Mouse (Mus musculus) gastrocnemius, postnatal 4 days (tissue): Measurements from ENCODE around the gene Dusp14. TPM values are rescaled to one million over a fixed set of nuclear protein-coding genes. Genes with fewer than 3 reads are reported as not detected.
A peak's percentile ranks its signal among the peaks of the same experiment; 100 is the strongest.

Source experiments
- DNase-seq, 2 experiments: peaks; one replicate each; pipeline ENCODE4 v3.0.0; 2021 to 2022; ENCODE audit warnings: low spot score in 2 of 2, mixed read lengths in 2 of 2
- long read RNA-seq, 2 experiments: library from polyadenylated mRNA; stranded (forward); transcript quantifications; one replicate each; pipeline ENCODE4 v2.0.0; 2021
- total RNA-seq, 2 experiments: library from RNA; stranded (reverse); gene quantifications; 2 replicates each; pipeline ENCODE4 v1.2.3; 2021

Dusp14 gene
- 1 to 10 TPM; 6.4 to 7.7 TPM for total RNA-seq
- long read RNA-seq, experiment 1, transcript Dusp14-202 (3 exons, 1,447 nt): major isoform, 7 of 14 reads
- long read RNA-seq, experiment 1, partial matches to known transcripts: 1 of 14 reads
- long read RNA-seq, experiment 1, other reads (novel, unspliced or antisense): 1 of 14 reads
- long read RNA-seq, experiment 2, partial matches to known transcripts: 1 of 6 reads
- long read RNA-seq, experiment 2, other reads (novel, unspliced or antisense): 0 of 6 reads

DNA sequence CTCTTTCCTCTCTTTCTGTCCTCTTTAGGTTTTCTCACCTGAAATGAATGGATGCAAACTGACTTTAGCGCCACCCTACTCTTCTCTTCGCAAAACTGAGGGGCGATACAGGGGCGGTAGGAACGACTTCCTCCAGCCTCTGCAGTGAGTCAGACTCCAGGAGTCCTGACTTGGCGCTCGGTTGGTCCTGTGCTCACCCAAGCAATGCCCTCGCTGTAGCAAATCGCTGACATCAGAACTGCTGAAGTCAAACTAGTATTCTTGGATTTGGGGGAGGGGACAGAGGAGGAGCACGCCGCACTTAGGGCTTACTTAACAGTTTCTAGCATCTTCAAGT lies at the start of gene Dusp14:
Dusp14 (minus strand) TSS at position 228 of the 337 bp plus-strand sequence.
- no peak for DNase-seq

DNA sequence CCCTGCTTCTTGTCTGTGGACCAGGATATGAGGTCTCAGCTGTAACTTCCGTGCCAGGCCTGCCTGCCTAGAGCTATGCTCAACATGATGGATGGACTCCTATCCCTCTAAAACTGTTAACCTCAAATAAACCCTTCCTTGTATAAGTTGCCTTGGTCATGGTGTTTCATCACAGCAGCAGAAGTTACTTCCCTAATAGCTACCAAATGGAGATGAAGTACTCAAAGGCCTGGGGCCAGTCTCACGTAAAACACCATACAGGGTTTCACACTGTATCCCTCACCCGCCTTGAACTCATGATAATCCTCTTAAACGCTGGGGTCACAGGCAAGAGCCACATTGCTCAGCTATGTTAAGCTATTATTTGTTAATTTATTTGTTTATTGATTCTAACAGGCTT lies 48.4 kb upstream of the Dusp14 start:
- no peak for DNase-seq

DNA sequence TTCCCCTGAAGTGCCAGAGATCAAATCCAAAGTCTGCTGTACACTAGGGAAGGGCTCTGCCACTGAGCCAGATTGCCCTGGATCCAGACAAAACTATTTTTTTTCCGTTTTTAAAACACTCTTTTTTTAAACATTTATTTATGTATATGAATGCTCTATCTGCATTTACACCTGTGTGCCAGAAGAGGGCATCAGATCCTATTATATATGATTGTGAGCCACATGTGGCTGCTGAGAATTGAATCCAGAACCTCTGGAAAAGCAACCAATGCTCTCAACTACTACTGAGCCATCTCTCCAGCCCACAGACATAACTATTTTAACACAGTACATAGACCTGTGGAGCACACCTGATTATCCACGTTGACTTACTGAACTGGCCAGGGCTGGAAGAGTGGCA lies 47.2 kb upstream of the Dusp14 start:
- DNase-seq: no peak

DNA sequence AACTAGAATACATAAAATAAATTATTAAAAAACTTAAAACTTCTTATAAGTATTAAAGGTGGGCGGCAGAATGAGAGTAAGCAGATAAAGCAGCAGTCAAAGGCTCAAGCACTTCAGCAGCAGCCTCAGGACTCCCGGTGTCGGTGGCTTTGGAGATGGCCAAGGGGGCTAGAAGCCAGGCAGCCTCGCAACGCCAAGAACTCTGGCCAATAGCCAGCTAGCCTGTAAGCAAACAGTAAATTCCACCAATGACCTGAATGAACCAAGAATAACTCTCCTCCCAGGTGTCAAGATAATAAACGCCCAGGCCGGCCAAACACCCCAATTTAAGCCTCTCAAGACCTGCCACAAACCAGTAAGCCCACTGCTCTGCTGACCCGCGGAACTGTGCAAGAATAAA lies 46.6 kb upstream of the Dusp14 start:
- DNase-seq: no peak

DNA sequence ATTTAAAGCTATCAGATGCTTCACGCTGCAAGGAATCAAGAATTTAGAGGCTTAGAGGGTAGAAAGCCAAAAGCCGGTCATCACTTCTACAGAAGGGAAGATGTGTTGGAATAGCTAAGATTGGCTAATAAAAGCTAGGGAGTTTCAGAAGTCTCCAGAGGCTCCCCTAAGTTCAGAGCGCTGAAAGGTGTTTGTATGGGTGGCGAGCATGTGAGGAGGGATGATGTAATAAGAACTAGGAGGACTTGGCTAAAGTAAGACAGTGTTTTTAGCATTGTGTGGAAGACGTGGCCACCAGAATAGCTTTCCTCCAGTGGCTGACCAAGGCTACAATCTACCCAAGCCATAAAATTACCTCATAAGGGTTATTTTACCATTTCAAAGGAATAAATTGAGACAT lies 44.6 kb upstream of the Dusp14 start:
- no peak for DNase-seq

DNA sequence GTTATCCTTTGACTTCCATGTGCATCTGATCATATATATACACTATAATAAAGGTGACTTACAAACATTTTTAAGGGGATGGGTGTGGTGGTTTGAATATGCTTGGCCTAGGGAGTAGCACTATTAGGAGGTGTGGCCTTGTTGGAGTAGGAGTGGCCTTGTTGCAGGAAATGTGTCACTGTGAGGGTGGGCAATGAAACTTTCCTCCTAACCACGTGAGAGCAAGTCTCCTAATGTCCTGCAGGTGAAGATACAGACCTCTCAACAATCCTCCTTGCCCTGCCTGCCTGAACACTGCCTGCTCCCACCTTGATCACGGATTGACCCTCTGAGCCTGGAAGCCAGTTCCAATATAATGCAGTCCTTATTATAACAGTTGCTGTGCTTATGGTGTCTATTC lies 38.1 kb upstream of the Dusp14 start:
- DNase-seq: no peak

DNA sequence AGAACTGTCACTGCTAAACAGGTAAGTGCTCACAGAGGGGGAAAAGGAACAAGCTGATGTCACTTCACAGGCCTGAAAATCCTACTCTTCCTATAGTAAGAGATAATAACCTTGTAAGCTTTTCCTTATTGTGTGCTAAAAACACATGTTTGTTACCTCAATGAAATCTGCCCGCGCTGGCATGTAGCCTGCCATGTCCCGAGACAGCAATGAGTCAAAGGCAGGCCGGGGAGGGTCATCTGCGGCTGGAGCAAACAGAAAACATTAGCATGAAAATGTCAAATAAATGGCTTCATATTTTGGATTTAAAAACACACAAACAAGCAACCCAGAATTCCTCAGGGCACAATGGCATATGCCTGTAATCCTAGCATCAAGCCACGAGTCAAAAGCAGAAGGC lies 35.0 kb upstream of the Dusp14 start:
- DNase-seq: no peak

DNA sequence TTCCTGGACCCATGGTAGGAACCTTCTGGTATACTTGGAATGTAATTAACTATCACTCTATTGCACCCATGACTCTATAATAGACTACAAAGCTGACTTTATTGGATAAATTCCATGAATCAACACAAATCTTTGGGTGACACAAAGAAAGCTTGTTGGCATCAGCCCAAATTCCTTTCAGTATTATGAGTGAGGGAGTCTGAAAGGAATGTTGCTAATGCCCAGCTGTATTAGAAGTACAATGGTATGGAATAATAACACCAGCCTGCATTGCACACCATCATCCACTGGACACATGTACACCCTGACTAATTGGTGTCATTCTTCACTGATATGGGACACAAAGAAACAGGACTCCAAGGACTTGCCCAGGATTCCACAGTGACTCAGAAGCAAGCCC lies 32.1 kb upstream of the Dusp14 start:
- no peak for DNase-seq

DNA sequence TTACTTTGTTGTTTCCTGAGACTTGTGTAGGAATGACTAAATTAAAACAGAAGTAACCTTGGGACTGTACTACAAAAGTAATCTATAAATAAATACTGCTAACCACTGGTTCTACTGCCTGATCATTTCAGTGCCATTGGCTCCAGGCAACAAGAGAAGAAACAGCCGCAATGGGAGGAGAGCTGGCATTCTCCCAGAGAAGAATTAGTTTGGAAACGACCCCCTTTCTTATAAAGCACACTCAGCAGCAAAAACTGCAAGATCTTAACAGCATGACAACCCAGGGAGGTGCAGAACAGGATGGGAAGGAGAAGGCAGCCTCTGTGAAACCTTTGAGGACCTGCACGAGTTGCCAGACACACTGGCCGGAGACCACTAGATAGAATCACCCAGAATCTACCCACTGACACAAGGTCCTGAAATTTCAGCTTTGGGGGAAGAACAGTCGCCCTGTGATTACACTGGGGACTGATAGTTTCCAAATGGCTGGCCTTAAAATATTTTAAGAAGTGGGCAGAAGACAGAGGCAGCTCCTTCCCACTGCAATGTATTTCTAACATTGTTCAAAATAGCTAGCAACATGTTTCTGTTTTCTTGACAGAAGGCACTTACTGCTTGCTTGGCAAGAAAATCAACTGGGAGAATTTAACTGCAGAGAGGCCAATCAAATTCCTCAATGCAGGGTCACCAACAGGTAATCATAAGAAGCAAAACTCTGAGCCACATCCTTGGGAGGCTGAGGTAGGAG lies 28.4 kb upstream of the Dusp14 start:
- DNase-seq: no peak

DNA sequence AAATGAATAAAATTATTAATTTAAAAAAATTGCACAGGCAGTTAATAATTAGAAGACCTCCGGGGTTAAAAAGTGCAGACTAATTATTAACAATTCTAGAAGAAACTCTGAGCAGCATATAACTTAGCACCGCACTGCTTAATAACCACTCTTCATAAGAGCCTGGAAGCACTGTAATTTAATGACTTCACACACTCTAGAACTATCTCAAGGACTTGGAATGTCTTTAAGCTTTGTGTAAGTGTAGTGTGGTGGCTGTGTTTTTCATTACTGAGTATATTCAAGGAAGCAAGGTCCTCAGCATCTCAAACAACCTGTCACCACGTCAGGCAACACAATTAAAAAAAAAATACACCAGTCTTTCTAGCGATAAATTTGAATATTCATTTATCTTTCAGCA lies 26.0 kb upstream of the Dusp14 start:
- DNase-seq: no peak

DNA sequence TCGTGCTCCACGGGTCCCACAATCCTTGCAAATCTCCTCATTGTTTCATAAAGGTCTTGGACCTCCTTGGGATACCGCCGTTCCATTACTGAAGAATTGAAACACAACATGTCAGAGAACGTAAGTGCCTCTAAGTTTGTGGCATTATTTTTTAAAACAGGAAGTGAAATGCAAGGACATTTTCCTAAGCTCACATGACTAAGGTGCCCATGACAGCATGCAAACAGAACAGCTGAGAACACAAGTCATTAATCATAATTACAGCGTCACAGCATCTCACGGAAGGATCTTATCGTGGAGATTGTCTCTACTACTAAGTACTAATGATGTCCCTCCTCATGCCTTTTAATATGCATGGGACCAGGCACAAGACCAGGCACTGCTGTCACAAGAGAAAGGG lies 21.5 kb upstream of the Dusp14 start:
- no peak for DNase-seq

DNA sequence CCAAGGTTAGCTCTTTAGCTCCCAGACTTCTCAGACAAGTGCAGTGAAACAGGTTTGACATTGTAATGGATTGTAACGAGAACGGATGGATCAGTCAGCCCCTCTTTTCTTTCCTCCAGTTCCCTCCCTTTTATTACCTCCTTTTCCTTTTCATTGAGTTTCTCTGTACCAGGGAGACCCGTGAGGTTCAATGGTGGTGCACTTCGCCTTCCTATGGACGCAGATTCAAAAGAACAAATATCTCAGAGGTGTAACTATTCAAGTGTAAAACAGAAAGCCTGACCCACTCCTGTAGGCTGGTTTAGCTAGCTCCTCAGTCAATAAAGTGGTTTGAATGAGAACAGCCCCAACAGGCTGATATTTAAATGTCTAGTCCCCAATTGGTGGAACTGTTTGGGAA lies 12.8 kb upstream of the Dusp14 start:
- DNase-seq: no peak

DNA sequence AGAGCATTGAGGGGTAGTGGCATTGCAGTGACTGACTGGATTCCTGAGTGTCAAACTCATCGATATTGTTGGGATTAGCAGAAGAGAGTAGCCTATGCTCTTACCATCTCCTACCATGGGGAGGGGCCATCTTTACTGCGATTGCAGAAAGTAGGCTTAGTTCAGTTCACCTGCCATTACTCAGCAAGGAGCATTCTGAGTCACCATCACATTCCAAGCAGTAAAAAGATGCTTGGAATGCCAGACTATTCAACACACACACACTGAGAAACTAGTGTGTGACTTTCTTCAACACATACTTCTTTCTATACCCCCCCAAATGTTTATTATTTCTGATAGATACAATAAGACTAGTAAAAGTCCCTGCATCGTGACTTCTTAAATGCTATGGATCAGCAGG lies 11.3 kb upstream of the Dusp14 start:
- no peak for DNase-seq

DNA sequence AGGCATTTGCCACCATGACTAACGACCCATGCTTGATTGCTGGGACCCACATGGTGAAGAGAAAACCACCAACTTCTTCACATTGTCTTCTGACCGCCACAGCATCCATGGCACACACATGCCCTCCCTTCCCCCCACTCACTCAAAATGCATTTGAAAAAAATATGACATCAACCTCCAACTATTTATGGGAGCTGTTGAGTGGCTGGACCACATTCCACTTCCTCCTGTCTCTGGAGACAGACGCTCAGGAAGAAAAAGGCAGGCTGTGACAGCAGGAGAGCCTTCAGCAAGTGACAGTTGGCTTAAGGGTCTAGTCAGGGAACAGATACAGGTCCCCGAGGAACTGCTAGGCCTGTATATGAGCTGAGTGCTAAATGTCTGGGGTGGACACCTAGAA lies 10.8 kb upstream of the Dusp14 start:
- no peak for DNase-seq

DNA sequence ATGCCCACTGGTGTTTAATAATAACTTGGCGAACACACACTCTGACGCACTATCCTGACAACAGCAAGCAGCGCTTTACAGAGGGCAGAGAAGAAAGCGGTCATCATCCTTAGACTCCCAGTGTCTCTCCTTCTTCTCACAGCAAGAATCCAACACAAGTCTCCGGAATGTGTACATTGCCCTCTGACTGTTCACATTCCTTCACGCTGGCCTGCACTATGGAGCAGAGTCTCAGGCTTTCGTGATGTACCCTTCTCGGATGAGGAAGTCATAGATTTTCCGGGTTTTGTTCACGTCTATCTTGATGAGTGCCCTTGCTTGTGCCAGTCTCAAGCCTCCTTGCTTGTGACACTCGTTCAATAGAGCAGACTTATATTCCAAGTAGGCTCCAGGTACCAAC lies 10.3 kb upstream of the Dusp14 start:
- no peak for DNase-seq

DNA sequence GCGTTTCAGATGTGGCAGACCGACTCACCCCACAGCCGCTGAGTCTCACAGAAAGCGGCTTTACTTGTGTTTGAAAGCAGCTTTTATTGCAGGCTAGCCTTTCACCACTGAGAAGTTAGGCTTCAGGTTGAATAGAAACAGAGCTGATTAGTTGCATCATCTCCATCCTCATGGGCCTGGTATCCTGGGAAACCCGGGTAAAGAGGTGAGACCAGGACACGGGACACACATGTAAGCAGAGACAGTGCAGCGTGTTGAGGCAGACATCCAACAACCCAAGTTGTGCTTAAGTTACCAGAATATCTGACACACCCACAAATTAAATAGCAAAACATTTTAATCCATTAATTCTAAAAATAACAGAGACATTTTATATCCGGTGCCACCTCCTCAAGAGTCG lies 9.5 kb upstream of the Dusp14 start:
- no peak for DNase-seq

DNA sequence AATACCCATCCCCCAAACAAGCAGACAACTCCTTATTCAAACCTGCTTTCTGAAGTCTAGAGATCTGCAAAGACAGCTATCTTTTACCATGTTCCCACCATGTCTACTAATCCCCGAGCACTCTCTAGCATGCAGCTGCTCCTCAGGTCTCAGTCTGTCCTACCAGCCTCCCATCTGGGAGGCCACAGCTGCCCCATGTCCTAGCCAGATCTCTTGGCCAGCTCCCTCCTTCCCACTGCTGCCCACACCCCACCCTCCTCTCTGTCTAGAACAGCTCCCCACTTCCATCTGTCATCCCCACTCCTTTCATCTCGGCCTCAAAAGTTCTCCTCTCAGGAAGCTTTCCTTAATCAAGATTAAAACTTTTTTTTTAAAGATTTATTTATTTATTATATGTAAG lies 7.9 kb upstream of the Dusp14 start:
- no peak for DNase-seq

DNA sequence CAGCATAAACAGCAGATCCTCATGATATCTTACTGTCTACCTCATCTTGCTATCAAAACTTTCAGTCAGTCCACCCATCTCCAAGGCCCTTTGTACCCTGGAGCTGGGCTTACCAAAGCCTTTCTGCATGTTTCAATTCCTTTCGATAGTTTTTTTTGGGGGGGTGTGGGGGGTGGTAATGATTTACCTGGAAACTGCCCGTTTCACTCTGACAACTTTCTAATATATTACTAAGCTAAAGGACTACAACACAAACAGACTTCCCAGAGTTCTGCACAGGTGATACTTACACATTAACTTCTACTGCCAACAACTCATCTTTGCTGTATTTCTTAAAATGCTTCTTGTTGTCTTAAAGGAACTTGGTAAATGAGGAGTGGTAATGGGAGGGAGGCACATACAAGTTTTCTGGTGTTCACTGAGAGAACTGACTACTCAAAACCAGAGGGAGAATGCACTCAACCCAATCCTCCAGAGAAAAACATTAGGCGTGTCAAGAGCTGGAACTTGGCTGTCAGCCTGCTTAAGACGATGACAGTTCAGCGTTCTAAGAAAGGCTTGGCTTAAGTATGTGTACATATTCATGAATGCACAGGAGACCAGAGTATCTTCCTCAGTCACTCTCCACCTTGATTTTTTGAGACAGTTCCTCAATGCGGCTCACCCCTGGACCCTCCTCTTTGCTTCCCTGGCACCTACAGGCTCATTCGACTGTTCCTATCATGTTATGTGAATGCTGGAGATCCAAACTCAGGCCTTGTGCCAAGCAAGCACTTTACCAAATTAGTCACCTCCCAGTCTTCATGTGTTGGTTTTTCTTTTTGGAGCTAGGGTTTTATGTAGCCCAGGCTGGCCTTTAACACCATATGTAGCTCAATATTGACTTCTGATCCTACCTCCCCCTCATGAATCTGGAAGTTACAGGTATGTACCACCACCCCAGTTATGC lies 5.0 kb upstream of the Dusp14 start:
- no peak for DNase-seq

DNA sequence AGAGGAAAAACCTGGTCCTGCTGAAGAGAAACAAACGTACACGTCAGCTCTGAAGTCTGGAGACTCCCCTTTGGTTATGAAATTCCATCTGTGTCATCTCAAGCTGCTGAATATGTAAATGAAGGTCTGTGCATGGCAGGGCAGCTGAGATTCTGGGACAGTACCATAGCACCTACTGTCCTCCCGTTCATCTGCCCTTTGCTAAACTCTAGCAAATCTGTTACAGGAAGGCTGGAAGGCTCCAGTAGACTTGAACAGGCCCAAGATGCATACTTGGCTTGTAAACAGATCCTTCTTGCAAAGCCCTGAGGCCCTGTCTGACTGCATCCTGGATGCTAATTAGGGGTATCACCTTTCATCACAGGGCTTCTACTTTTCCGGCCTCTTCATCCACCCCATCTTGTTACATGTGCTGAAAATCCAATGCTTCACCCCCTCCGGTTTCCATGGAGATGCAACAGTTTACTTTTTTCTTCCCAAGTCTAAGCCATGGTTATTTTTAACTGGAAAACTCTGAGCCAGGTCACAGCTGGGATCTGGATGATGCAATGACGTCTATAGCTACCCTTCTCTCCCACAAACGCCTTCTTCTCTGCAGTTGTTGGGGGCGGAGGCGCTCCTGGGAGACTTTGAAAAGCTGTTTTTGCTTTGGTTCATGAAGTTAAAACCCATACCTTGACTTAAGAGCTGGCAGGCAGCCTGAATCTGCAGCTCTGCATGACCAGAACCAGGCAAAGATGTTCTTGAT lies 4.0 kb upstream of the Dusp14 start:
- DNase-seq: no peak

DNA sequence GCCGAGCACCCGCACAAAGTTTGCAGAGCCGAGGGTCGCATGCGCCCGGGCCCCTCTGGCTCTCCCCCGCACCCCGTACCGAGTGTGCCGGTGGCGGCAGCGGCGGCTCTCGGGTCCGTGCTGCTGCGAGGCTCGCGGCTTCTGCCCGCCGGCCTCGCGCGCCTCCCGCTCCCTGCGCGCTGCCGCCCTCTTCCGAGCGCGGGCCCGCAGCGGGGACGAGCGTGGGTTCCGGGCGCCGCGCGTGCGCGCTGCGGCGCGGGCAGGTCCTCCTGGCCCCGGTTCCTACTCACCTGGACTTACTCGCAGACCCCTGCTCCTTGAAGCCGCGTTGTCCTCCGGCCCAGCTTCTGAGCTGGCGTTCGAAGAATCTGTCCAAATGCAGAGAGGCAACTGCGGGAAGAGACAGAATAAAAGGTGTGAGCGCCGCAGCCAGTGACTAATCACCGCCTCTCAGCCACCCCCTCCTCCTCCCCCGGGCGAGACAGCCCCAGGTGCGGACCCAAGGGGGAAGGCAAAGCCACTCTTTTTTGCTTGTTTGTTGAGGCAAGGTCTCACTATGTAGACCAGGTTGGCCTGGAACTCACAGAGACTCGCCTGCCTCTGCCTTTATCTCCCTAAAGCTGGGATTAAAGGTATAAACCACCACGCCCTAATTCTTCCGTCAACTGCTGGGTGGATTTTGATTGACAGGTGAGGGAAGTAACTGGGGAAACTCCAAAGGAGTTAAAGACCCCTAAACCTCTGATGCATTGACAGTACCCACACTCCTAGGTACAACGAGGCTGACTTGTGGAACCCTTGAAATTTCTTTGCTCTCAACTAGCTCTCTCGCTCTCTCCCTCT lies 649 bp downstream of the Dusp14 start:
- DNase-seq: peak; percentile 27 to 38
